In the genomic region with DNA sequence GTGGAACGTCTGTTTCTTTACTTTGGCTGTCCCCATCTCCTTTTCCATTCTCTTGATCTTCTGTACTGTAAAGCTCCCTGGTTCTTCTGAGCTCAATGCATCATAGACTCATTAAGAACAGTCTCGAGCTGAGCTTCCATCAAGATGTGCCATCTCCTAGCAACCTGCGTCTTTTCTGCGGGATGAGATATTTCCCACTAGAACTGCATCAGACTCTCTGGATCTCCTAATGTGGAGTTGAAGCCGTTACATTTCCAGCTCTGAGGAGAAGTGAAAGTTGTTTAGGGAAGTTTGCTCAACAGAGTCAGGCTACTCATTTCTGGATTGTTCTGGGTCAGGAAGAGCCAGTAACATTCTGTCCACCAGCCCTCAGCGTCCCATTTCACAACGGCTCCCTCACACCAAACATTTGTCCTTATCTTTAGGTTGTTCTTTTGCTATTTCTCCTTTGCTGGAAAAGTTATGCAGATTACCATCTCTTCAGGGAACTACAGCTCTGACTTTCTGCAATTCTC, we compare ENCODE assay signal across 18 mouse cellular contexts.
DNase-seq lines count a peak whose midpoint lies in the region; ATAC-seq and TF ChIP-seq lines count a peak whose summit lies in the region.
"Had no signal": no experiment of that assay in that cellular context is flagged by ENCODE, and none has a peak within 500 bp of the region (broad histone marks: within the 10 kb centered on the region; RNA-seq: fewer than 3 reads in every experiment).

No protein-coding gene starts in this region.

- no peaks in the 10 kb centered on the region for H3K36me3 ChIP-seq in forebrain, embryonic 15.5 days
- H3K36me3 ChIP-seq in forebrain, postnatal 0 days (ENCODE audit: insufficient read depth), result no peaks in the 10 kb centered on the region
- no peaks in the 10 kb centered on the region for H3K36me3 ChIP-seq in liver, adult 2 months (ENCODE audit: control insufficient read depth, insufficient read depth, low read length)
- no peaks in the 10 kb centered on the region for H3K36me3 ChIP-seq in liver, postnatal 0 days (replicated peaks; ENCODE audit: insufficient read depth, low read length)
- H3K36me3 ChIP-seq in megakaryocyte, embryonic 14.5 days (replicated peaks; ENCODE audit: low read length), result no peaks in the 10 kb centered on the region
- no peaks in the 10 kb centered on the region for H3K36me3 ChIP-seq in hindbrain, embryonic 10.5 days
- H3K36me3 ChIP-seq: embryonic facial prominence, embryonic 13.5 days; intestine, embryonic 15.5 days; limb, embryonic 12.5 days; neural tube, embryonic 15.5 days had no signal

- DNase-seq in forebrain, postnatal 0 days, result no peak
- peak; percentile 15 for DNase-seq in liver, adult 2 months (ENCODE audit: extremely low read depth, low read depth, low spot score)
- no peak for DNase-seq in liver, postnatal 0 days
- peak; percentile 37 for DNase-seq in NIH3T3 (ENCODE audit: low read depth)
- DNase-seq in hindbrain, embryonic 10.5 days (ENCODE audit: low spot score), result no peak
- no peak for DNase-seq in cerebellum, adult 18-20 months
- DNase-seq: gastrocnemius, postnatal 25 days; thymus, adult 18-20 months had no signal

- H3K4me2 ChIP-seq in forebrain, embryonic 15.5 days (replicated peaks), result no peak overlapping the region
- no peak overlapping the region for H3K4me2 ChIP-seq in forebrain, postnatal 0 days (ENCODE audit: low read depth)
- H3K4me2 ChIP-seq in liver, postnatal 0 days (ENCODE audit: low read depth, low read length), result no peak overlapping the region

- no peaks in the 10 kb centered on the region for H3K9me3 ChIP-seq in forebrain, embryonic 15.5 days
- H3K9me3 ChIP-seq in forebrain, postnatal 0 days (ENCODE audit: low read length), result no peaks in the 10 kb centered on the region
- no peaks in the 10 kb centered on the region for H3K9me3 ChIP-seq in liver, postnatal 0 days (ENCODE audit: low read length)
- no peaks in the 10 kb centered on the region for H3K9me3 ChIP-seq in megakaryocyte, embryonic 14.5 days
- no peaks in the 10 kb centered on the region for H3K9me3 ChIP-seq in hindbrain, embryonic 10.5 days
- H3K9me3 ChIP-seq: embryonic facial prominence, embryonic 13.5 days; intestine, embryonic 15.5 days; limb, embryonic 12.5 days; neural tube, embryonic 15.5 days had no signal

- peaks cover 4% of the 10 kb centered on the region; the same call in 1 of the 2 replicates for H3K27me3 ChIP-seq in forebrain, embryonic 15.5 days
- H3K27me3 ChIP-seq in forebrain, postnatal 0 days (ENCODE audit: insufficient read depth, low read length), result no peaks in the 10 kb centered on the region
- H3K27me3 ChIP-seq in liver, adult 2 months (ENCODE audit: control insufficient read depth, insufficient read depth, low read length), result no peaks in the 10 kb centered on the region
- H3K27me3 ChIP-seq in liver, postnatal 0 days (ENCODE audit: insufficient read depth, low read length), result no peaks in the 10 kb centered on the region
- H3K27me3 ChIP-seq in megakaryocyte, embryonic 14.5 days (replicated peaks), result no peaks in the 10 kb centered on the region
- H3K27me3 ChIP-seq in hindbrain, embryonic 10.5 days (ENCODE audit: insufficient read depth, poor library complexity, severe bottlenecking), result no peaks in the 10 kb centered on the region
- H3K27me3 ChIP-seq: intestine, embryonic 15.5 days had no signal

- no peak overlapping the region for H3K9ac ChIP-seq in forebrain, embryonic 15.5 days (replicated peaks)
- no peak overlapping the region for H3K9ac ChIP-seq in forebrain, postnatal 0 days
- H3K9ac ChIP-seq in liver, adult 2 months (ENCODE audit: low read depth, low read length), result no peak overlapping the region
- H3K9ac ChIP-seq in liver, postnatal 0 days (replicated peaks), result no peak overlapping the region
- H3K9ac ChIP-seq: liver, embryonic 14.5 days had no signal

- 77% methylated on average over 7 of the region's 7 CpGs for WGBS in forebrain, embryonic 15.5 days
- WGBS in forebrain, postnatal 0 days, result 75% methylated on average over 7 of the region's 7 CpGs
- 64% methylated on average over 7 of the region's 7 CpGs for WGBS in liver, adult 2 months
- 51% methylated on average over 7 of the region's 7 CpGs for WGBS in liver, postnatal 0 days (ENCODE audit: insufficient replicate concordance)
- WGBS in hindbrain, embryonic 10.5 days, result 81% methylated on average over 7 of the region's 7 CpGs

- H3K4me3 ChIP-seq in forebrain, embryonic 15.5 days, result no peak overlapping the region
- no peak overlapping the region for H3K4me3 ChIP-seq in forebrain, postnatal 0 days (ENCODE audit: low read depth, low read length)
- no peak overlapping the region for H3K4me3 ChIP-seq in liver, adult 2 months (ENCODE audit: insufficient read depth, low read depth, low read length)
- H3K4me3 ChIP-seq in liver, postnatal 0 days (ENCODE audit: low read depth, low read length), result no peak overlapping the region
- H3K4me3 ChIP-seq in megakaryocyte, embryonic 14.5 days (replicated peaks), result peak overlapping the region; percentile 78
- no peak overlapping the region for H3K4me3 ChIP-seq in hindbrain, embryonic 10.5 days

- H3K27ac ChIP-seq in forebrain, embryonic 15.5 days (replicated peaks), result no peak overlapping the region
- H3K27ac ChIP-seq in forebrain, postnatal 0 days (ENCODE audit: low read depth, low read length), result no peak overlapping the region
- no peak overlapping the region for H3K27ac ChIP-seq in liver, adult 2 months (replicated peaks; ENCODE audit: insufficient read depth, low read depth, low read length)
- H3K27ac ChIP-seq in liver, postnatal 0 days (ENCODE audit: low read depth), result no peak overlapping the region
- H3K27ac ChIP-seq in hindbrain, embryonic 10.5 days, result no peak overlapping the region
- H3K27ac ChIP-seq: embryonic facial prominence, embryonic 13.5 days; hindbrain, embryonic 14.5 days; intestine, embryonic 15.5 days; kidney, postnatal 0 days; layer of hippocampus, adult 2 months; limb, embryonic 12.5 days; liver, embryonic 14.5 days; neural tube, embryonic 15.5 days had no signal

- ATAC-seq in forebrain, embryonic 15.5 days (replicated peaks), result 0 out of 2 replicates have a peak, but pooled peaks have one; percentile 44
- ATAC-seq in forebrain, postnatal 0 days, result no peak
- no peak for ATAC-seq in liver, postnatal 0 days

- no peaks in the 10 kb centered on the region for H3K79me2 ChIP-seq in liver, adult 2 months (ENCODE audit: control insufficient read depth, insufficient read depth, low read length)

- no peak for TF ChIP-seq EP300 in liver, postnatal 0 days (IDR thresholded peaks at IDR 0.05; ENCODE audit: low read depth)

- H3K4me1 ChIP-seq in forebrain, embryonic 15.5 days, result peaks cover 15% of the 10 kb centered on the region
- 0 out of 2 replicates have a peak, but pooled peaks cover 3% of the 10 kb centered on the region for H3K4me1 ChIP-seq in forebrain, postnatal 0 days (ENCODE audit: insufficient read depth)
- no peaks in the 10 kb centered on the region for H3K4me1 ChIP-seq in liver, adult 2 months (ENCODE audit: control insufficient read depth, insufficient read depth, low read length)
- H3K4me1 ChIP-seq in liver, postnatal 0 days (ENCODE audit: insufficient read depth), result no peaks in the 10 kb centered on the region
- H3K4me1 ChIP-seq in megakaryocyte, embryonic 14.5 days, result peaks cover 41% of the 10 kb centered on the region
- peaks cover 13% of the 10 kb centered on the region for H3K4me1 ChIP-seq in hindbrain, embryonic 10.5 days (replicated peaks)
- H3K4me1 ChIP-seq: embryonic facial prominence, embryonic 13.5 days had no signal

- no peak for TF ChIP-seq POLR2A in liver, adult 2 months (IDR thresholded peaks at IDR 0.05; ENCODE audit: extremely low read depth, insufficient read depth, low read length)

- no peak for TF ChIP-seq CTCF in forebrain, postnatal 0 days (IDR thresholded peaks at IDR 0.05; ENCODE audit: low read depth)
- TF ChIP-seq CTCF in liver, adult 2 months (IDR thresholded peaks at IDR 0.05; ENCODE audit: low read depth, low read length), result no peak
- TF ChIP-seq CTCF in liver, postnatal 0 days (IDR thresholded peaks at IDR 0.05; ENCODE audit: low read depth), result no peak

Comparison
In these comparisons a context has a peak if more than half of its experiments do, and no peak if none do; other contexts are left out.
1. DNase-seq: peak in liver, adult 2 months (single experiment) and NIH3T3 (single experiment); none in forebrain, postnatal 0 days (single experiment), liver, postnatal 0 days (single experiment), hindbrain, embryonic 10.5 days (single experiment) and cerebellum, adult 18-20 months (0 of 2).